Mouse (Mus musculus): ENCODE data around the gene Fpgs. TPM values are rescaled to one million over a fixed set of nuclear protein-coding genes. Genes with fewer than 3 reads are reported as not detected.
A peak's percentile ranks its signal among the peaks of the same experiment; 100 is the strongest.

Fpgs gene
- polyA plus RNA-seq, 1 experiment from 2014 or later = 56.2 TPM

- Histone ChIP-seq H3K9ac (ENCODE audit: low read depth, low read length) (no peak overlapping the region), H3K4me2 (ENCODE audit: low read depth, low read length) (no peak overlapping the region), H3K36me3 (ENCODE audit: control insufficient read depth, insufficient read depth) (no peaks in the 10 kb centered on the region), H3K9me3 (replicated peaks; ENCODE audit: control insufficient read depth, low read length) (no peaks in the 10 kb centered on the region), H3K4me3 (ENCODE audit: low read depth, low read length) (no peak overlapping the region), H3K4me1 (ENCODE audit: control insufficient read depth, low read depth, low read length) (peaks cover 26% of the 10 kb centered on the region), H3K27ac (ENCODE audit: low read length) (peak overlapping the region; percentile 53), H3K27me3 (ENCODE audit: control insufficient read depth, insufficient read depth, low read depth, low read length) (no peaks in the 10 kb centered on the region)
- 61% methylated on average over 3 of the region's 3 CpGs for WGBS (ENCODE audit: insufficient replicate concordance)
- ATAC-seq (ENCODE audit: low read depth) = no peak
These were observed 58.3 kb downstream of the Fpgs start for GRCm38 (mm10) chr2:32645647-32646046.

DNA sequence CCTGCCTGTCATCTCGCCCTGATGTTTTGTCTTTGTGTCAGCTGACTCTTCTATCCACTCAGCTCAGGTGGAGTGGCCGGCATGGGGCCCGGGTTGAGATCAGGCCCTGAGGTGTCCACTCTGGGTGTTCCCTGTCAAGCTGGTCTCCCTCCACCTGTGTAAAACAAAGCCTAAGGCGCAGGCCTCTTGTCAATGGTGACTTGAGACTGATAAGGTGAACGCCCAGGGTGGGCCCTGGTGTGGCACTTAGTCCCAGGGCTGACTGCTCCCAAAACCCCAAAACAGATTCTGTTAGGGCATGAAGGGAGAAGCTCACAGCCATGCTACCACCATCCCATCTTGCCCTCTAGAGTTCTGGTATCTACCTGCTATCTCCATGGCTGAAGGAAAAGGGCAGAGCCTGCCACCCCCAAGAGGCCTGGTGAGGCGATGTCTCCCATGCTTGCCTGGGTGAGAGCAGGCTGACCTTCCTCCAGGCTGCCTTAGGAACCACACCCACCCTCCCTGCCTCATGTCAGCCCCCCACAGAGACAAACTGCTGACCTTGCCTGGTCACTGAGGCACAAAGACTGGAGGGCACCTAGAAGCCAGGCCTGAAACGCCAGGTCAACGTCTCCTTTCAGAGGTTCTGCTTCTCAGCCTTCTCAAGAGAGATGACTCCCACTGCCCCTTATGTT is 59.0 kb downstream of the Fpgs start:
- Histone ChIP-seq H3K36me3 (ENCODE audit: control insufficient read depth, insufficient read depth) (no peaks in the 10 kb centered on the region), H3K4me2 (ENCODE audit: low read depth, low read length) (no peak overlapping the region), H3K4me3 (ENCODE audit: low read depth, low read length) (no peak overlapping the region), H3K4me1 (ENCODE audit: control insufficient read depth, low read depth, low read length) (peaks cover 26% of the 10 kb centered on the region), H3K27me3 (ENCODE audit: control insufficient read depth, insufficient read depth, low read depth, low read length) (no peaks in the 10 kb centered on the region), H3K9me3 (replicated peaks; ENCODE audit: control insufficient read depth, low read length) (no peaks in the 10 kb centered on the region), H3K9ac (ENCODE audit: low read depth, low read length) (no peak overlapping the region), H3K27ac (ENCODE audit: low read length) (peak overlapping the region; percentile 45)
- WGBS (ENCODE audit: insufficient replicate concordance) = 36% methylated on average over 8 of the region's 8 CpGs
- ATAC-seq (ENCODE audit: low read depth) = peak; percentile 74

- H3K4me2 ChIP-seq (ENCODE audit: low read depth, low read length) = no peak overlapping the region
- no peaks in the 10 kb centered on the region for H3K36me3 ChIP-seq (ENCODE audit: control insufficient read depth, insufficient read depth)
- ATAC-seq (ENCODE audit: low read depth) = no peak
- H3K9ac ChIP-seq (ENCODE audit: low read depth, low read length) = no peak overlapping the region
- no peak overlapping the region for H3K27ac ChIP-seq (ENCODE audit: low read length)
- 33% methylated on average over 9 of the region's 9 CpGs for WGBS (ENCODE audit: insufficient replicate concordance)
- H3K9me3 ChIP-seq (replicated peaks; ENCODE audit: control insufficient read depth, low read length) = no peaks in the 10 kb centered on the region
- no peak overlapping the region for H3K4me3 ChIP-seq (ENCODE audit: low read depth, low read length)
- no peaks in the 10 kb centered on the region for H3K27me3 ChIP-seq (ENCODE audit: control insufficient read depth, insufficient read depth, low read depth, low read length)
- peaks cover 26% of the 10 kb centered on the region for H3K4me1 ChIP-seq (ENCODE audit: control insufficient read depth, low read depth, low read length)
These were observed 59.9 kb downstream of the Fpgs start for GRCm38 (mm10) chr2:32644083-32644482.

- Histone ChIP-seq H3K9me3 (replicated peaks; ENCODE audit: control insufficient read depth, low read length) (no peaks in the 10 kb centered on the region), H3K4me3 (ENCODE audit: low read depth, low read length) (no peak overlapping the region), H3K9ac (ENCODE audit: low read depth, low read length) (no peak overlapping the region), H3K27ac (ENCODE audit: low read length) (no peak overlapping the region), H3K36me3 (ENCODE audit: control insufficient read depth, insufficient read depth) (no peaks in the 10 kb centered on the region), H3K4me2 (ENCODE audit: low read depth, low read length) (no peak overlapping the region), H3K4me1 (ENCODE audit: control insufficient read depth, low read depth, low read length) (peaks cover 30% of the 10 kb centered on the region), H3K27me3 (ENCODE audit: control insufficient read depth, insufficient read depth, low read depth, low read length) (no peaks in the 10 kb centered on the region)
- no peak for ATAC-seq (ENCODE audit: low read depth)
- 66% methylated on average over 7 of the region's 7 CpGs for WGBS (ENCODE audit: insufficient replicate concordance)
These were observed 61.1 kb downstream of the Fpgs start for GRCm38 (mm10) chr2:32642813-32643212.

DNA sequence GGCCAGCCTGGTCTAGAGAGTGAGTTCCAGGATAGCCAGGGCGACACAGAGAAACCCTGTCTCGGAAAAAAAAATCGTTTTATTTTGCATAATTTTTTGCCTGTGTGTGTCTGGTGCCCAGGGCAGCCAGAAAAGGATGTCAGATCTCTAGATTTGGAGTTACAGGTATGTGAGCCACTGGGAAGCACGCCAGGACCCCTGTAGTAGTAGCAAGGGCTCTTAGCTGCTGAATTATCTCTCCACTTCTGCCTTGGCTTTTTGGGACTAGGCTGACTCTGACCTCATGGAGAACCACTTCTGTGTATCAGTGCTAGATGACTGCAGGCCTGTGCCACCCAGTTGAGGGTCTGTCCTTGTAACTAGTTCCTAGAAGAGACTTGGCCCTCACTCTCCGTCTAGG is 62.1 kb downstream of the Fpgs start:
- ATAC-seq (ENCODE audit: low read depth) = no peak
- Histone ChIP-seq H3K4me3 (ENCODE audit: low read depth, low read length) (no peak overlapping the region), H3K9me3 (replicated peaks; ENCODE audit: control insufficient read depth, low read length) (no peaks in the 10 kb centered on the region), H3K27ac (ENCODE audit: low read length) (no peak overlapping the region), H3K4me1 (ENCODE audit: control insufficient read depth, low read depth, low read length) (peaks cover 32% of the 10 kb centered on the region), H3K4me2 (ENCODE audit: low read depth, low read length) (no peak overlapping the region), H3K27me3 (ENCODE audit: control insufficient read depth, insufficient read depth, low read depth, low read length) (no peaks in the 10 kb centered on the region), H3K9ac (ENCODE audit: low read depth, low read length) (no peak overlapping the region), H3K36me3 (ENCODE audit: control insufficient read depth, insufficient read depth) (no peaks in the 10 kb centered on the region)
- 68% methylated on average over 5 of the region's 5 CpGs for WGBS (ENCODE audit: insufficient replicate concordance)

DNA sequence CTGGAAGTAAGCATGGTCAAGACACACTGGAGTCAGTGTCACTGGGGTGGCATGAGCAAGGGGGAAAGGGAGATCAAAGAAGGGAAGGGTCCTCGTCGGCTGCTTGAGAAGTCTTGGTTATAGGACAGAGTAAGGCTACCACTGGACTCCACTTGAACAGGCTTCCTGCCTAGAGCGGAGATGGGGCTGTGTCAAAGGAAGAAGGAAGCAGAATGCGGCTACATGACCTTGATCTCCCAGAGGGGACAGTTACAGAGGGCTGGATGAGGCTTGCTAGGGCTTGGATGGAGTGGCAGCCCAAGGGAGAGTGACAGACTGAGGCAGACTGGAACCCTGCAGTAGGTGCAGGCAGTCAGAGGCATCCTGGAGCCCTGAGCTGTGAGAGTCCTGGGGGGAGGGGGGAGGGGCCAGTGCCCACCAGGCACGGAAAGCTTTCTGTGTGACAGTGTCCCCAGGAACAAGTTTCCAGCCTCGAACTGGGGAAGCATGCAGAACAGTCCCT is 63.3 kb downstream of the Fpgs start:
- ATAC-seq (ENCODE audit: low read depth) = no peak
- Histone ChIP-seq H3K4me3 (ENCODE audit: low read depth, low read length) (no peak overlapping the region), H3K27ac (ENCODE audit: low read length) (0 out of 2 replicates have a peak overlapping the region, but pooled peaks have one; percentile 14)

GRCm38 (mm10) chr2:32639632-32640031 is 64.3 kb downstream of the Fpgs start:
- Histone ChIP-seq H3K36me3 (ENCODE audit: control insufficient read depth, insufficient read depth) (no peaks in the 10 kb centered on the region), H3K4me1 (ENCODE audit: control insufficient read depth, low read depth, low read length) (peaks cover 13% of the 10 kb centered on the region), H3K9me3 (replicated peaks; ENCODE audit: control insufficient read depth, low read length) (no peaks in the 10 kb centered on the region), H3K4me3 (ENCODE audit: low read depth, low read length) (no peak overlapping the region), H3K27ac (ENCODE audit: low read length) (no peak overlapping the region), H3K9ac (ENCODE audit: low read depth, low read length) (no peak overlapping the region), H3K27me3 (ENCODE audit: control insufficient read depth, insufficient read depth, low read depth, low read length) (no peaks in the 10 kb centered on the region), H3K4me2 (ENCODE audit: low read depth, low read length) (no peak overlapping the region)
- ATAC-seq (ENCODE audit: low read depth) = no peak
- 14% methylated on average over 1 of the region's 1 CpGs for WGBS (ENCODE audit: insufficient replicate concordance)

More for the DNA sequence above, 63.3 kb downstream of the Fpgs start:
- Histone ChIP-seq H3K9me3 (replicated peaks; ENCODE audit: control insufficient read depth, low read length) (no peaks in the 10 kb centered on the region), H3K27me3 (ENCODE audit: control insufficient read depth, insufficient read depth, low read depth, low read length) (no peaks in the 10 kb centered on the region), H3K4me1 (ENCODE audit: control insufficient read depth, low read depth, low read length) (peaks cover 22% of the 10 kb centered on the region), H3K9ac (ENCODE audit: low read depth, low read length) (no peak overlapping the region), H3K36me3 (ENCODE audit: control insufficient read depth, insufficient read depth) (no peaks in the 10 kb centered on the region), H3K4me2 (ENCODE audit: low read depth, low read length) (no peak overlapping the region)
- WGBS (ENCODE audit: insufficient replicate concordance) = 46% methylated on average over 6 of the region's 6 CpGs

DNA sequence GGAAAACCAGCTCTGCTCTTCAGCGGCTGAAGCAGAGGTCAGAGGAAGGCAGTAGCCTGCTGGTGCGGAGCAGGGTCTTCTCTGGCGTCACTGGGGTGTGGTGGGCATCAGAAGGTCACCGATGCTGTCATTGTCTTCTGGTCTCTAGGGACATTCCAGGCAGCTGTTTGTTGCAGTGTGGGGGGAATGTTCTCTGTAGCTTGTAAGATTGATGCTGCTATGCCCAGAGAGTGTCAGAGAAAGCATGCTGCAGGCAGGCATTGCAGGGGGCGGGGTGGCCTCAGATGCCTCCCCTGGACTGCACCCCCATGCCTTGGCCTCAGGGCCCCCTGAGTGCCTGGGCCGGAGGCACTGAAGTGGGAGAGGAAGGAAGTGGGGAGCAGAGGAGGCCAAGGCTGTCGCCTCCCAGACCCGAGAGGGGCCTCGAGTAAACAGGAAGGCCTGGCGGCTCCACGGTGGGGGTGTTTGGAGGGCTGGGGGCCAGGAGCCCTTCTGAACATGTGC is 66.1 kb downstream of the Fpgs start:
- Histone ChIP-seq H3K4me1 (ENCODE audit: control insufficient read depth, low read depth, low read length) (peaks cover 6% of the 10 kb centered on the region), H3K27me3 (ENCODE audit: control insufficient read depth, insufficient read depth, low read depth, low read length) (no peaks in the 10 kb centered on the region), H3K27ac (ENCODE audit: low read length) (no peak overlapping the region), H3K36me3 (ENCODE audit: control insufficient read depth, insufficient read depth) (no peaks in the 10 kb centered on the region), H3K4me2 (ENCODE audit: low read depth, low read length) (no peak overlapping the region), H3K9me3 (replicated peaks; ENCODE audit: control insufficient read depth, low read length) (no peaks in the 10 kb centered on the region), H3K4me3 (ENCODE audit: low read depth, low read length) (no peak overlapping the region), H3K9ac (ENCODE audit: low read depth, low read length) (no peak overlapping the region)
- ATAC-seq (ENCODE audit: low read depth) = peak; percentile 80
- 30% methylated on average over 11 of the region's 11 CpGs for WGBS (ENCODE audit: insufficient replicate concordance)

DNA sequence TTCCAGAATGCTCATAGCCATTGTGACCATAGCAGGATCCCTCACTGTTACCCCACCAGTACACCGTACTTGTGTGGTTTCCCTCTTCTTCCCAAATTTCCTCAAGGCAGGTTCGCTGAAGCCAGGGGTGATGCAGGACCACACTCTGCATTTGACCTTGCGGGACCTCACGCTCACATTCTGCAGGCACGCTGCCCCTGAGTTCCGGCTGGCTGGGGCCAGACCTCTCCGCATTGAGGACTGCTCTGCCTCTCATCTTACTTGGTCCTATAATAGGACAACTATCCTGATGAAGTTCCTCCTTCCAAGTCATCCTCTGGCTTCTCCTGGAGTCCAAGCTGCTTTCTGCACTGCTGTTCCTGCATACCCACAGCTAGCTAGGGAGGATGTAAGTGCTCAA is 67.3 kb downstream of the Fpgs start:
- H3K4me3 ChIP-seq (ENCODE audit: low read depth, low read length) = no peak overlapping the region
- no peak overlapping the region for H3K27ac ChIP-seq (ENCODE audit: low read length)
- no peaks in the 10 kb centered on the region for H3K27me3 ChIP-seq (ENCODE audit: control insufficient read depth, insufficient read depth, low read depth, low read length)
- H3K4me1 ChIP-seq (ENCODE audit: control insufficient read depth, low read depth, low read length) = peaks cover 6% of the 10 kb centered on the region
- no peak overlapping the region for H3K4me2 ChIP-seq (ENCODE audit: low read depth, low read length)
- WGBS (ENCODE audit: insufficient replicate concordance) = 71% methylated on average over 7 of the region's 7 CpGs
- ATAC-seq (ENCODE audit: low read depth) = no peak
- no peaks in the 10 kb centered on the region for H3K9me3 ChIP-seq (replicated peaks; ENCODE audit: control insufficient read depth, low read length)
- H3K9ac ChIP-seq (ENCODE audit: low read depth, low read length) = no peak overlapping the region
- H3K36me3 ChIP-seq (ENCODE audit: control insufficient read depth, insufficient read depth) = no peaks in the 10 kb centered on the region

Data from liver, embryonic 16.5 days (tissue).